ENCODE assay signal across 9 mouse cellular contexts in the genomic region with DNA sequence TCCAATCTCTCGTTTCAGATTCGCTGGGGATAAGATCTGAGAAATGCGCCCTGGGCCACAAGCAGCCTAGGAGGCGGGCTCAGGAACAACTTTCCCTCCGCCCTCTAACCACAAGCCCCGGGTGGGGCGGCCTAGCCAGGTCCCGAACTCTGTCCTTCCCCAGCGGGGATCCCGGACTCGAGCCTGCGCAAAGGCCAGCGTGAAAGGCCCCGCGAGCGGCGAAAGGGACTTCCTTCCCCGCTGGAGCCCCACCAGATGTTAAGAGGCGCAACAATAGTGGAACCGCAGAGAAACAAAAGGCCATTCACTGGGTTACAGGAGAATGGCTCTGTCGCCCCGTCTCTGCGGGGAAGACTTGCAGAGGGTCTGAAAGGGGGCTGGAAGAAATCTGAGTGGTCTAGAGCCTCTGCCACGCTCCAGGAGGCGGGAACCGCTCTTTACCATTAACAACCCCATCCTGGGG. TPM values are rescaled to one million over a fixed set of nuclear protein-coding genes. Genes with fewer than 3 reads are reported as not detected.
DNase-seq lines count a peak whose midpoint lies in the region; ATAC-seq and TF ChIP-seq lines count a peak whose summit lies in the region.
"Had no signal": no experiment of that assay in that cellular context is flagged by ENCODE, and none has a peak within 500 bp of the region (broad histone marks: within the 10 kb centered on the region; RNA-seq: fewer than 3 reads in every experiment).

No protein-coding gene starts in this region.

- H3K36me3 ChIP-seq in forebrain, embryonic 12.5 days (replicated peaks): no peaks in the 10 kb centered on the region

- TF ChIP-seq CTCF in brain, embryonic 14.5 days (IDR thresholded peaks at IDR 0.05; ENCODE audit: borderline replicate concordance, extremely low read depth, insufficient read depth, insufficient read length): no peak

- H3K9me3 ChIP-seq in forebrain, embryonic 12.5 days: no peaks in the 10 kb centered on the region

- intact Hi-C loops in heart, postnatal 36 days (cut with DNase I): loop anchor here (5.0 kb wide), 1 partner anchor 71 kb away; a partner anchor contains a TSS

- no peak for TF ChIP-seq POLR2A in brain, embryonic 14.5 days (IDR thresholded peaks at IDR 0.05; ENCODE audit: borderline replicate concordance, extremely low read depth, insufficient read depth, insufficient read length, poor library complexity, severe bottlenecking)

- peaks cover 22% of the 10 kb centered on the region for H3K4me1 ChIP-seq in forebrain, embryonic 12.5 days

- peaks cover 7% of the 10 kb centered on the region; the same call in 1 of the 2 replicates for H3K27me3 ChIP-seq in forebrain, embryonic 12.5 days

- peak; percentile 69 for DNase-seq in ES-CJ7 (ENCODE audit: low read depth, low spot score)
- DNase-seq in brain, embryonic 14.5 days (ENCODE audit: low read depth): peak; percentile 75
- peak; percentile 59 to 66 for DNase-seq in heart, postnatal 36 days
- peak; percentile 59 for DNase-seq in large intestine, adult 2 months (ENCODE audit: low read depth, low spot score)
- peak; percentile 76 to 79 for DNase-seq in lung, postnatal 4 days
- DNase-seq in ovary, postnatal 36 days (ENCODE audit: low spot score): peak; percentile 68
- DNase-seq in urinary bladder, postnatal 14 days (ENCODE audit: low spot score): peak; percentile 75

- peak; percentile 83 for ATAC-seq in forebrain, embryonic 12.5 days (ENCODE audit: low FRiP score)

- peak overlapping the region; percentile 55 for H3K4me3 ChIP-seq in forebrain, embryonic 12.5 days (replicated peaks)

- H3K4me2 ChIP-seq in forebrain, embryonic 12.5 days: peak overlapping the region; percentile 82

- H3K27ac ChIP-seq in forebrain, embryonic 12.5 days: peak overlapping the region; percentile 82

- 0% methylated on average over 26 of the region's 26 CpGs for WGBS in forebrain, embryonic 12.5 days
- WGBS in large intestine, adult 2 months: under 1% methylated on average over 26 of the region's 26 CpGs

- peak overlapping the region; percentile 48 for H3K9ac ChIP-seq in forebrain, embryonic 12.5 days

RNA-seq across cellular contexts. Expression of a gene that starts 1.1 kb away (rescaled TPM):
- 2.8 and 2.9 TPM in 2 replicates for polyA plus RNA-seq in brain, embryonic 14.5 days (2012; rRNA removed)
- 18.2 and 20.7 TPM in 2 replicates for polyA plus RNA-seq in forebrain, embryonic 12.5 days (2016; fragmentation: Nextera tagmentation; extraction: Ambion mirVana)
- 1 to 10 TPM; 1.1 to 1.2 TPM for total RNA-seq in heart, postnatal 36 days (2021)
- polyA plus RNA-seq in large intestine, adult 2 months (2012; rRNA removed): 6.7 and 18.2 TPM in 2 replicates

RNA-seq across cellular contexts. Expression of a gene that starts 4.3 kb away (rescaled TPM):
- polyA plus RNA-seq in brain, embryonic 14.5 days (2012; rRNA removed): not detected in 2 replicates
- 0.35 and 0.41 TPM in 2 replicates for polyA plus RNA-seq in forebrain, embryonic 12.5 days (2016; fragmentation: Nextera tagmentation; extraction: Ambion mirVana)
- not detected for total RNA-seq in heart, postnatal 36 days (2021)
- polyA plus RNA-seq in large intestine, adult 2 months (2012; rRNA removed): not detected in 2 replicates
- polyA plus RNA-seq: gonadal fat pad, adult 2 months had no signal

Comparison
In these comparisons a context has a peak if more than half of its experiments do, and no peak if none do; other contexts are left out.
1. Peak in every context shown above with its lines: DNase-seq, ATAC-seq, H3K4me3 ChIP-seq and H3K27ac ChIP-seq.